Comparison of ENCODE assay signal across 9 mouse cellular contexts in genomic region chr16:76242850-76243249, GRCm38 (mm10).
A peak's percentile ranks its signal among the peaks of the same experiment; 100 is the strongest.
DNase-seq lines count a peak whose midpoint lies in the region; ATAC-seq lines count a peak whose summit lies in the region.
"Had no signal": no experiment of that assay in that cellular context is flagged by ENCODE, and none has a peak within 500 bp of the region (broad histone marks: within the 10 kb centered on the region; RNA-seq: fewer than 3 reads in every experiment).

No protein-coding gene starts in this region.

- no peak overlapping the region for H3K9ac ChIP-seq in liver, embryonic 15.5 days
- no peak overlapping the region for H3K9ac ChIP-seq in liver, embryonic 11.5 days (ENCODE audit: low read depth, low read length)
- H3K9ac ChIP-seq in forebrain, embryonic 13.5 days, result no peak overlapping the region
- H3K9ac ChIP-seq: lung, embryonic 14.5 days had no signal

- no peak for DNase-seq in liver, embryonic 11.5 days (ENCODE audit: low spot score)
- DNase-seq in cerebellum, adult 8-10 months, result peak; percentile 41
- peak; percentile 41 for DNase-seq in kidney, postnatal 10 days
- peak; percentile 66 to 74 for DNase-seq in lung, postnatal 4 days
- no peak for DNase-seq in heart, postnatal 4 days
- DNase-seq: lung, embryonic 14.5 days had no signal

- 57% methylated on average over 2 of the region's 2 CpGs for WGBS in liver, embryonic 15.5 days (ENCODE audit: insufficient replicate concordance)
- 91% methylated on average over 2 of the region's 2 CpGs for WGBS in liver, embryonic 11.5 days
- 98% methylated on average over 2 of the region's 2 CpGs for WGBS in forebrain, embryonic 13.5 days

- no peak overlapping the region for H3K4me3 ChIP-seq in liver, embryonic 15.5 days (replicated peaks)
- H3K4me3 ChIP-seq in liver, embryonic 11.5 days (ENCODE audit: low read depth, low read length), result no peak overlapping the region
- no peak overlapping the region for H3K4me3 ChIP-seq in forebrain, embryonic 13.5 days

- H3K27me3 ChIP-seq in liver, embryonic 15.5 days, result no peaks in the 10 kb centered on the region
- no peaks in the 10 kb centered on the region for H3K27me3 ChIP-seq in liver, embryonic 11.5 days (replicated peaks; ENCODE audit: control insufficient read depth, insufficient read depth, low read length)
- no peaks in the 10 kb centered on the region for H3K27me3 ChIP-seq in forebrain, embryonic 13.5 days

- no peaks in the 10 kb centered on the region for H3K36me3 ChIP-seq in liver, embryonic 15.5 days (replicated peaks)
- no peaks in the 10 kb centered on the region for H3K36me3 ChIP-seq in liver, embryonic 11.5 days (ENCODE audit: control insufficient read depth, insufficient read depth, low read length)
- no peaks in the 10 kb centered on the region for H3K36me3 ChIP-seq in forebrain, embryonic 13.5 days (ENCODE audit: poor library complexity, severe bottlenecking)

- H3K27ac ChIP-seq in liver, embryonic 15.5 days (replicated peaks), result no peak overlapping the region
- no peak overlapping the region for H3K27ac ChIP-seq in liver, embryonic 11.5 days (ENCODE audit: low read depth, low read length)
- no peak overlapping the region for H3K27ac ChIP-seq in forebrain, embryonic 13.5 days

- H3K9me3 ChIP-seq in liver, embryonic 15.5 days (replicated peaks), result no peaks in the 10 kb centered on the region
- H3K9me3 ChIP-seq in liver, embryonic 11.5 days (ENCODE audit: control insufficient read depth, low read length), result no peaks in the 10 kb centered on the region
- H3K9me3 ChIP-seq in forebrain, embryonic 13.5 days (replicated peaks), result no peaks in the 10 kb centered on the region

- H3K4me1 ChIP-seq in liver, embryonic 15.5 days (replicated peaks), result no peaks in the 10 kb centered on the region
- H3K4me1 ChIP-seq in liver, embryonic 11.5 days (replicated peaks; ENCODE audit: control insufficient read depth, insufficient read depth, low read length), result no peaks in the 10 kb centered on the region
- H3K4me1 ChIP-seq in forebrain, embryonic 13.5 days, result no peaks in the 10 kb centered on the region

- peak; percentile 71 for ATAC-seq in liver, embryonic 15.5 days (ENCODE audit: insufficient read depth)
- ATAC-seq in liver, embryonic 11.5 days (replicated peaks; ENCODE audit: low FRiP score), result no peak
- ATAC-seq in granulocyte monocyte progenitor cell, adult 5-6 weeks (replicated peaks; ENCODE audit: poor library complexity, severe bottlenecking), result no peak
- ATAC-seq in forebrain, embryonic 13.5 days, result no peak

- no peak overlapping the region for H3K4me2 ChIP-seq in liver, embryonic 15.5 days
- H3K4me2 ChIP-seq in liver, embryonic 11.5 days, result no peak overlapping the region
- no peak overlapping the region for H3K4me2 ChIP-seq in forebrain, embryonic 13.5 days
- H3K4me2 ChIP-seq: lung, embryonic 14.5 days had no signal

Comparison
In these comparisons a context has a peak if more than half of its experiments do, and no peak if none do; other contexts are left out.
1. DNase-seq: peak in cerebellum, adult 8-10 months (single experiment), kidney, postnatal 10 days (single experiment) and lung, postnatal 4 days (2 of 2); none in liver, embryonic 11.5 days (single experiment) and heart, postnatal 4 days (single experiment).